Mouse (Mus musculus): ENCODE results near the gene Golga5. TPM values are rescaled to one million over a fixed set of nuclear protein-coding genes. Genes with fewer than 3 reads are reported as not detected.
A peak's percentile ranks its signal among the peaks of the same experiment; 100 is the strongest.

Golga5 gene
- 24.6 and 27.6 TPM in 2 replicates for polyA plus RNA-seq (2015; fragmentation: Nextera tagmentation; extraction: Ambion mirVana)

GRCm38 (mm10) chr12:102468894-102469764, at the start of gene Golga5:
Golga5 (plus strand) TSS chr12:102469135.
- peak within 1 kb of the TSS; percentile 95 for H3K9ac ChIP-seq (replicated peaks)
- peaks cover 19% of the 10 kb centered on the region for H3K36me3 ChIP-seq
- H3K27ac ChIP-seq (replicated peaks) = peak within 1 kb of the TSS; percentile 84
- peaks cover 11% of the 10 kb centered on the region for H3K4me1 ChIP-seq
- peak; percentile 99 for ATAC-seq (ENCODE audit: low FRiP score)
- H3K4me2 ChIP-seq = peak within 1 kb of the TSS; percentile 87
- under 1% methylated on average over 72 of the region's 86 CpGs for WGBS
- peak within 1 kb of the TSS; percentile 94 for H3K4me3 ChIP-seq (replicated peaks)
- no peaks in the 10 kb centered on the region for H3K9me3 ChIP-seq (replicated peaks)
- H3K27me3 ChIP-seq (replicated peaks) = no peaks in the 10 kb centered on the region

GRCm38 (mm10) chr12:102419544-102419943, 49.4 kb upstream of the Golga5 start:
- Histone ChIP-seq H3K9ac (replicated peaks) (no peak overlapping the region), H3K36me3 (peaks cover 23% of the 10 kb centered on the region), H3K27ac (replicated peaks) (peak overlapping the region; percentile 54; the same call in 1 of the 2 replicates), H3K9me3 (replicated peaks) (no peaks in the 10 kb centered on the region), H3K27me3 (replicated peaks) (no peaks in the 10 kb centered on the region), H3K4me3 (replicated peaks) (no peak overlapping the region), H3K4me1 (no peaks in the 10 kb centered on the region; the same call in none of the 2 replicates), H3K4me2 (no peak overlapping the region)
- ATAC-seq (ENCODE audit: low FRiP score) = peak; percentile 51; the same call in 1 of the 2 replicates
- WGBS = 38% methylated on average over 3 of the region's 3 CpGs

- H3K27ac ChIP-seq (replicated peaks) = no peak overlapping the region
- no peak overlapping the region for H3K4me3 ChIP-seq (replicated peaks)
- H3K27me3 ChIP-seq (replicated peaks) = no peaks in the 10 kb centered on the region
- H3K36me3 ChIP-seq = peaks cover 23% of the 10 kb centered on the region
- no peaks in the 10 kb centered on the region; the same call in none of the 2 replicates for H3K4me1 ChIP-seq
- WGBS = 90% methylated on average over 10 of the region's 10 CpGs
- no peak overlapping the region for H3K4me2 ChIP-seq
- ATAC-seq (ENCODE audit: low FRiP score) = no peak
- no peak overlapping the region for H3K9ac ChIP-seq (replicated peaks)
- no peaks in the 10 kb centered on the region for H3K9me3 ChIP-seq (replicated peaks)
These were observed 48.6 kb upstream of the Golga5 start for GRCm38 (mm10) chr12:102420168-102420890.

- WGBS = 90% methylated on average over 6 of the region's 6 CpGs
These were observed 46.9 kb upstream of the Golga5 start for GRCm38 (mm10) chr12:102422065-102422464.

GRCm38 (mm10) chr12:102422623-102423320, 46.2 kb upstream of the Golga5 start:
- WGBS = 93% methylated on average over 11 of the region's 11 CpGs
- H3K4me3 ChIP-seq (replicated peaks) = no peak overlapping the region

More at GRCm38 (mm10) chr12:102422065-102422464, 46.9 kb upstream of the Golga5 start:
- Histone ChIP-seq H3K36me3 (peaks cover 27% of the 10 kb centered on the region), H3K27ac (replicated peaks) (no peak overlapping the region), H3K4me3 (replicated peaks) (no peak overlapping the region), H3K9ac (replicated peaks) (no peak overlapping the region), H3K4me1 (no peaks in the 10 kb centered on the region), H3K4me2 (no peak overlapping the region), H3K27me3 (replicated peaks) (no peaks in the 10 kb centered on the region), H3K9me3 (replicated peaks) (no peaks in the 10 kb centered on the region)
- no peak for ATAC-seq (ENCODE audit: low FRiP score)

GRCm38 (mm10) chr12:102423625-102424024, 45.3 kb upstream of the Golga5 start:
- Histone ChIP-seq H3K36me3 (peaks cover 27% of the 10 kb centered on the region), H3K27ac (replicated peaks) (no peak overlapping the region), H3K4me3 (replicated peaks) (no peak overlapping the region), H3K9me3 (replicated peaks) (no peaks in the 10 kb centered on the region), H3K4me1 (no peaks in the 10 kb centered on the region), H3K27me3 (replicated peaks) (no peaks in the 10 kb centered on the region), H3K4me2 (no peak overlapping the region), H3K9ac (replicated peaks) (no peak overlapping the region)
- ATAC-seq (ENCODE audit: low FRiP score) = no peak
- WGBS = 92% methylated on average over 8 of the region's 8 CpGs

More at GRCm38 (mm10) chr12:102422623-102423320, 46.2 kb upstream of the Golga5 start:
- H3K27me3 ChIP-seq (replicated peaks) = no peaks in the 10 kb centered on the region
- no peak overlapping the region for H3K9ac ChIP-seq (replicated peaks)
- no peaks in the 10 kb centered on the region for H3K9me3 ChIP-seq (replicated peaks)
- H3K36me3 ChIP-seq = peaks cover 27% of the 10 kb centered on the region
- H3K27ac ChIP-seq (replicated peaks) = no peak overlapping the region
- no peaks in the 10 kb centered on the region for H3K4me1 ChIP-seq
- no peak for ATAC-seq (ENCODE audit: low FRiP score)
- no peak overlapping the region for H3K4me2 ChIP-seq

GRCm38 (mm10) chr12:102424456-102424855, 44.5 kb upstream of the Golga5 start:
- Histone ChIP-seq H3K27me3 (replicated peaks) (no peaks in the 10 kb centered on the region), H3K4me3 (replicated peaks) (no peak overlapping the region), H3K36me3 (peaks cover 27% of the 10 kb centered on the region), H3K9me3 (replicated peaks) (no peaks in the 10 kb centered on the region), H3K4me2 (no peak overlapping the region), H3K4me1 (no peaks in the 10 kb centered on the region), H3K9ac (replicated peaks) (no peak overlapping the region), H3K27ac (replicated peaks) (no peak overlapping the region)
- 73% methylated on average over 2 of the region's 2 CpGs for WGBS
- no peak for ATAC-seq (ENCODE audit: low FRiP score)

- Histone ChIP-seq H3K9me3 (replicated peaks) (no peaks in the 10 kb centered on the region), H3K4me3 (replicated peaks) (no peak overlapping the region), H3K27me3 (replicated peaks) (no peaks in the 10 kb centered on the region), H3K36me3 (peaks cover 27% of the 10 kb centered on the region), H3K9ac (replicated peaks) (no peak overlapping the region), H3K4me1 (no peaks in the 10 kb centered on the region), H3K27ac (replicated peaks) (no peak overlapping the region), H3K4me2 (no peak overlapping the region)
- no peak for ATAC-seq (ENCODE audit: low FRiP score)
- WGBS = 88% methylated on average over 4 of the region's 4 CpGs
These were observed 43.8 kb upstream of the Golga5 start for GRCm38 (mm10) chr12:102425048-102425578.

- Histone ChIP-seq H3K9ac (replicated peaks) (no peak overlapping the region), H3K27me3 (replicated peaks) (no peaks in the 10 kb centered on the region), H3K4me2 (no peak overlapping the region), H3K27ac (replicated peaks) (no peak overlapping the region), H3K9me3 (replicated peaks) (no peaks in the 10 kb centered on the region), H3K4me3 (replicated peaks) (no peak overlapping the region), H3K4me1 (no peaks in the 10 kb centered on the region), H3K36me3 (peaks cover 26% of the 10 kb centered on the region)
- ATAC-seq (ENCODE audit: low FRiP score) = no peak
- WGBS = 91% methylated on average over 7 of the region's 7 CpGs
These were observed 42.6 kb upstream of the Golga5 start for GRCm38 (mm10) chr12:102426285-102426684.

- Histone ChIP-seq H3K27me3 (replicated peaks) (no peaks in the 10 kb centered on the region), H3K36me3 (peaks cover 4% of the 10 kb centered on the region), H3K9ac (replicated peaks) (no peak overlapping the region), H3K4me2 (no peak overlapping the region), H3K27ac (replicated peaks) (no peak overlapping the region), H3K4me1 (no peaks in the 10 kb centered on the region), H3K9me3 (replicated peaks) (no peaks in the 10 kb centered on the region), H3K4me3 (replicated peaks) (no peak overlapping the region)
- ATAC-seq (ENCODE audit: low FRiP score) = no peak
- WGBS = 94% methylated on average over 5 of the region's 5 CpGs
These were observed 39.3 kb upstream of the Golga5 start for GRCm38 (mm10) chr12:102429656-102430055.

GRCm38 (mm10) chr12:102430228-102430627, 38.7 kb upstream of the Golga5 start:
- ATAC-seq (ENCODE audit: low FRiP score) = no peak
- no peak overlapping the region for H3K9ac ChIP-seq (replicated peaks)

More at GRCm38 (mm10) chr12:102430228-102430627, 38.7 kb upstream of the Golga5 start:
- H3K4me2 ChIP-seq = no peak overlapping the region
- no peak overlapping the region for H3K27ac ChIP-seq (replicated peaks)
- H3K9me3 ChIP-seq (replicated peaks) = no peaks in the 10 kb centered on the region
- H3K4me1 ChIP-seq = no peaks in the 10 kb centered on the region
- H3K4me3 ChIP-seq (replicated peaks) = no peak overlapping the region
- WGBS = 81% methylated on average over 4 of the region's 4 CpGs
- H3K36me3 ChIP-seq = peaks cover 4% of the 10 kb centered on the region
- no peaks in the 10 kb centered on the region for H3K27me3 ChIP-seq (replicated peaks)

Measured in neural tube, embryonic 15.5 days (tissue).